Mouse (Mus musculus): Measurements from ENCODE around the gene Glod4. TPM values are rescaled to one million over a fixed set of nuclear protein-coding genes. Genes with fewer than 3 reads are reported as not detected.
A peak's percentile ranks its signal among the peaks of the same experiment; 100 is the strongest.

Glod4 gene
- 94.1 and 99.7 TPM in 2 replicates for total RNA-seq (2021)
- long read RNA-seq, transcript Glod4-201 (9 exons, 1,434 nt): major isoform, 103 of 117 reads
- long read RNA-seq, partial matches to known transcripts: 5 of 117 reads
- long read RNA-seq, other reads (novel, unspliced or antisense): 9 of 117 reads

DNA sequence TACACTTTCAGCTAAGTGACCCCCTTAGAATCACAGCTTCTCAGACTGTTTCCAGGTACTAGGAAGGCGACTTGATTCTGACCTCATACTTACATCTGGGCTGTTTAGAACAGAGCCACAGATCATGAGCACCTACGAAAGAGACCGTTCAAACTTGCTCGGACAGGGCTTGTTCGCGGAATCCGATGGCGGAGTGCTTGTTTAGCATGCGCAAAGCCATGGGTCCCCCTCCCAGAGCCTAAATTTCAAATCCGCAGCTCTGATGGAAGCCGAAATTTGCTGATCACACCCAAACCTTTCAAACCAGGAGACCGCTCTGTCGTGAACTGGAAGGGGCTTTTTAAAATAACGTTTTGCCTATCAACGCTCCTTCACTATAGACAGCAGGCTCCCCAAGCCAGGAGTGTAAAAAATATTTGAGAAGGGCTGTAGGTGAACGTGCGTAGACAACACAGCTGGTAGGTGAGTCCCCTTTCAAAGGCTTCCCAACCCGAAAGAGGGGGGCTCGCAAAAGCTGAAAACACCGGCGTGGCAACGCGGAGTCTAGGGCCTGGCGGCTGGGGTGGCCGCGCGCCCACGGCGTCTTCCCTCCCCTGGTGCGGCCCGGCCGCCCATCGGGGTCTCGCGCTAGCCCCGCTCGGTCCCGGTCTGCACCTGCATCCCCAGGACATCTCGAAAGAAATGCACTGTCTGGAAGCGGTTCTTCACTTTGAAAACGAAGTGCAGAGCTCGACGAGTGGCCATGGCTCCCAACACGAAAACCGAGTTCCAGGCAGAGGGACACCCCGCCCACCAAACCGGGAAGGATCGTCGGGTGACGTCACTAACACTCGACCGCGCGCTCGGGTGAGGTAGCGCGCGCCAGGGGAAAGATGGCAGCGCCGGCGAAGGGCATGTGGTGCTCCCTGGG lies at the start of gene Glod4, which contains the start of gene Mrm3:
Gene Glod4, minus strand, starts transcription at position 825 of the 910 bp plus-strand sequence.
Gene Mrm3, plus strand, starts transcription at position 815 of the 910 bp plus-strand sequence.
- peak; percentile 92 for DNase-seq

DNA sequence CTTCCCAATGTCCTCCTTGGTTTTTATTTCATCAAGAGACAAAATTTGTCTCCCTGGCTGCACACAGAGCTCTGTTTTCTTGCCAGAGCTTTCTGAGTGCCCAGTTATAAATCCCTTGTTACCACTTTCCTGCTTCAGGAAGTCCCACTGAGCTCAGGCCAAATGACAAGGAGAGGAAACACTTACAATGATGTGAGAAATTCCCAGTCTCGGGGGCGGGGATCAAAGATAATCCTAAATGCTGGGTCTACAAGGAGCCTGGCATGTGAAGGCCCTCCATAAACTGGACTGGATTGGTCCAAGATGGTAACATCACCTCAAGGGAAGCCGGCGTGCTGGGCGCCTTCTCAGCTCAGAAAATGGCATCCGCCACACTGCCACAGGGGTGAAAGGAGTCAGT lies 49.3 kb upstream of the Glod4 start:
- DNase-seq: no peak

DNA sequence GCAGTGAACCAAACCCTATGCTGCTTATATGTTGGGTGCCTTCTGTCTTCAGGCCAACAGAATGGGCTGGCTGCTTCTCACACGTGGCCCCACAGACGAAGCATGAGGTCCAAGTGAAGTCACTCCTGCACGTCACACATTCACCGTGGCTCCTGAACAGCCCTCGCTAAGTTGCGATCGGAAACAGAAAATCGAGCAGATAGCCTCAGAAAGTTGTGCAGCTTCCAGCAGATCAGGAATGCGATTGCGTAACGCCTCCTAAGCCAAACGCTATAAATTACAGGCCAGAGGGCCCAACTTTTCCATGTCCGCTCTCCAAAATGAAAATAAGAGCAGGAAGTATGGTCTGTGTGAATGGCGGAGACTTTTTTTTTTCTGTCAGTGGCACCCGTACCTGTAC lies 48.9 kb upstream of the Glod4 start:
- DNase-seq: peak; percentile 40

DNA sequence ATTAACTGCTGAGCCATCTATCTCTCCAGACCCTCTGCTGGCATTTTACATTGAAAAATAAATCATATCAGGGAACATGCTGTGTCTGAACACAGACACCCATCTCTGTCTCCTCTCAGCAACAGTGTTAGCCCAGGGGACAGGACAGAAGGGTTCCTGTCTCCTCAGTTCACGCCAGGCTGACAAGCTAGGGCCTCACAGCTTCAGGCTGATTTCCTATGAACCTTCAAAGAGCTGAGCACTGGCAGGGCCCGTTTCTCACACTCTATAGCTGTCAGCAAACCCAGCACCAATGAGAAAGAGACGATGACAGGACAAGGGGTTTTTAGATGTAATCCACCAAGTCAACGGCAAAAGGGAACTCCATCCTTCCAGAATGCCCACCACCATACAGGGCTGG lies 48.4 kb upstream of the Glod4 start:
- no peak for DNase-seq

DNA sequence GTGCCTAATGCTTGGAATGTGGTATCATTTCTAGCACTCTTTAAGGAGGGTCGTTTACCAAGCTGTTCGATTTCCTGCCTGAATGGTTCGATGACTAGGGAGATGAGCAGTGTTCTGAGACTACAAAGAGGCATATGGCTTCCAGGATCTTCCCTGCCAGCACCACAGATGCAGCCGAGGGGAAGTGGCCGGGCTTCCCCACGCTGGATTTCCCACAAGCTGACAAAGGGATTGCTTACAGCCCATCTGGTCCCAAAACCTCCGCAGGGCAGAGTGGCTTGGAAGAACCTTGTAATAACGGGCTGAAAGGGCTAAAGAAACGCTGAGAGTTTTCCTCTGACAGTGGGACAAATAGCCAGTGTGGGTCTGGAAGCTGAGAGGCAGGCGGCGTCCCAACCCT lies 46.8 kb upstream of the Glod4 start:
- no peak for DNase-seq

DNA sequence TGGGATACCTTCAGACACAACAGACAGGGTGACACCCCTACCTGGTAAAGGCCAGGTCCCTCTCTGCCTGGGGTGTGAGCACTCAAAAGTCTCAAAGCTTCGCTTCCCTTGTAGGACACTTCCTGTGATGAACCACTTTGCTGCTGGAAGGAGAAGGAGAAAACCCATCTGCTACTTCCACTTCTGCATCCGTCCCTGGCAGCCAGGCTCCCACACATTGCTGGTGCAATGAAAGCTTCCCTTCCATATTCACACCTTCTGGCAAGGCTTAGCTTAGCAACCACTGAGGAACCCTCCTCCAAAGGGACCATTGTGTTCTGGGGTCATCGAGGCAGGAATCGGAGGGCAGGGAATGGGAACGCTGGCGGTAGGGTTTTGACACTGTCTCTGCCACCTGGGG lies 45.1 kb upstream of the Glod4 start:
- no peak for DNase-seq

DNA sequence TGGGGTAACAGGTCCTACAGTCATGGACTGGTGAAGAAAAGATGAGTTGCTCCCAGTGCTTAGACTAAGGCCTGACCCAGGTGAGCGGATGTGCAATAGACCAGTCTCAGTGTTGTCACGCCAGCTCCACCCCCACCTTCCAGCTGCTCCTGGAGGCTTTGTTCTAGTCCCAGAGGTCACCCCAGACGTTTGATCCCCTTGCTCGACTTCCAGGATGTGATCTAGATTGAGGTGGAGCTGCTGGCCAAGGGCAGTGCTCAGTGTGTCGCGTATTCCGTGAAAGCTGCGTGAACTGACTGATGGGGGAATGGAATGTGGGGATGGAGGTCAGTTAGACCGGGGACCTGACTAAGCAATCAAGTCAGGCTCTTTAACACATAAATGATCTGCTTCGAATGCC lies 43.8 kb upstream of the Glod4 start:
- no peak for DNase-seq

DNA sequence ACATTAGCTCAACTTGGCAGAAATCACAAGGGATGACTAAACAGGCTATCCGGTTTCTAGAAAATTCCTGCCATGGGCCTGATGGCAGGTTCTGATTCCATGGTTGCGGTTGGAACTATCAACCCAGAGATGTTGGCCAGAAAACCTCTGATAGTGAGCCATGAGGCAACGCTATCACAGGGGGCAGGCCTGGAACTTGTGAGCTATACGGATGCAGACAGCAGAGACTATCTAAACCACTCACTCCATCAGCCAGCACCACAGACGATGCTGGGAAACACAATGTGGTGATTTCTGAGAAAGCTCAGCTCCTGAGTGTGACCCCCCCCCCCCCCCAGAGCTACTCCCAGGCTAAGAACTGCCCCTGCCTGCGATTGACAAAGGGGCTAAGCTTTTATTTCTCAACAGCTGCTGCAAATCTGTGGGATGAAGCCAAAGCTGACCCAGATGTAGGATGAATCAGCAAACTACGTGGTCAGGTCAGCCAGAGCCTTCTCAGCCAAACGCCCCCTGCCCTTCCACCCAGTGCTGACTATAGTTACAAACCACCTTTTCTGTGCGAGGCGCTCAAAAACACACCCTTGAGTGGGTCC lies 43.1 kb upstream of the Glod4 start:
- DNase-seq: no peak

DNA sequence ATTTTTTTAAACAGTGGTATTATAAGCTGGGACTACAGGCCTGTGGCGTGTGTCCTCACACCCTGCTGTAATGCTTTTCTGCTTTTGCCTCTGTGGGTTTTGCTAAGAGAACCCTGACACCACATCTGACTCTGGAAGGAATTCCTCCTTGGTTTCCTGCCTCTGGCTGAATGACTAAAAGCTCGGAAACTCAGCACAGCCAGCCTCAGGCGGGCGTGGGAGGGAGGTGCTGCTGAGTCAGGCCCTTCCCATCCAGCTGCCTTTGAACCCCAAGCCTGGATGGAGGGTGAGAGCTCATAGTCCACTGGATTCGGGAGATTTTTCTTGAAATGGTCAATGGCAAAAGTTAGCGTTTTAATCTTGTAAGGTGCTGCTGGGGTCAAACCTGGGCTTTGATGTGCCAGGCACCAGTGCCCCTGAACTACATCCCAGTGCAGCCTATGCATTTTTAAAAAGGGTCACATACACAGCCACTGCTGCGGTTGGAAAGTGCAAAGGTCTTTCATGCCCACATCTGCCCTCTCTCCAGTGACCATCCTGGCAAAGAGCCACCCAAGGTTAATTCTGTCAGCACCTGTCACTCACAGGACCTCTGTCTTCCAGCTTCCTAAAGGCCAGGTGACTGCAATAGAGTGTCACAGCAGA lies 42.0 kb upstream of the Glod4 start:
- DNase-seq: peak; percentile 56

DNA sequence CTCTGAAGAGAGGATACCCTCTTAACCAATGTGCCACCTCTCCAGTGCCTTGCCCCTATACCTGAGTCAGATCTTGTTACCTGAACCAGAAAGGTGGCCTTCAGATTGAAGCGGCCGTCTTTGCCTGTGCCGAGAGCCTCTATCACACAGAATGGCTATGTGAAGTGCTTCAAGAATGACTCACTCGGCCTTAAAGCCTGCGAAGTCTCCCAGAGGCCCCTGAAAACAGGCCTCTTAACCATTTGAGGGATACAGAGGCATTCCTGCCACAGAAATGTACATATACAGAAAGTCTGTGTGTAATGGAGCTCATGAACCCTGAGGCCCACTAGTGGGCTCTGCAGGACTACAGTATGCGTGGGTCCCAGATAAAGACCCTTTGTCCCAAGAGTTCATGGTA lies 40.3 kb upstream of the Glod4 start:
- no peak for DNase-seq

DNA sequence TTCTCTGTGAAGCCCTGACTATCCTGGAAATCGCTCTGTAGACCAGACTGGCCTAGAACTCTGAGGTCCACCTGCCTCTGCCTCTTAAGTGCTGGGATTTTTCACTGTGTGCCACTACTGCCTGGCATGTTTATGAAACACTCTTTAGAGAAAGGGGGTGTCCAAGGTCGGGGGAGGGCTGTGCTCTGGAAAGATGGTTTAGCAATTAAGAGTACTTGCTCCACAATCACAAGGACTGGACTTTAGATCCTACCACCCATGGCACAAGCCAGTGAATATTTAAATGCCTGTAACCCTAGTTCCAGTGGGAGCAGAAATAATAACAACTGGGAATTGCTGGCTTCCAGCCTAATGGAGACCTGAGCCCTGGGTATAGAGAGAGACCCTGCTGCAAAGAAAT lies 36.4 kb upstream of the Glod4 start:
- DNase-seq: no peak

DNA sequence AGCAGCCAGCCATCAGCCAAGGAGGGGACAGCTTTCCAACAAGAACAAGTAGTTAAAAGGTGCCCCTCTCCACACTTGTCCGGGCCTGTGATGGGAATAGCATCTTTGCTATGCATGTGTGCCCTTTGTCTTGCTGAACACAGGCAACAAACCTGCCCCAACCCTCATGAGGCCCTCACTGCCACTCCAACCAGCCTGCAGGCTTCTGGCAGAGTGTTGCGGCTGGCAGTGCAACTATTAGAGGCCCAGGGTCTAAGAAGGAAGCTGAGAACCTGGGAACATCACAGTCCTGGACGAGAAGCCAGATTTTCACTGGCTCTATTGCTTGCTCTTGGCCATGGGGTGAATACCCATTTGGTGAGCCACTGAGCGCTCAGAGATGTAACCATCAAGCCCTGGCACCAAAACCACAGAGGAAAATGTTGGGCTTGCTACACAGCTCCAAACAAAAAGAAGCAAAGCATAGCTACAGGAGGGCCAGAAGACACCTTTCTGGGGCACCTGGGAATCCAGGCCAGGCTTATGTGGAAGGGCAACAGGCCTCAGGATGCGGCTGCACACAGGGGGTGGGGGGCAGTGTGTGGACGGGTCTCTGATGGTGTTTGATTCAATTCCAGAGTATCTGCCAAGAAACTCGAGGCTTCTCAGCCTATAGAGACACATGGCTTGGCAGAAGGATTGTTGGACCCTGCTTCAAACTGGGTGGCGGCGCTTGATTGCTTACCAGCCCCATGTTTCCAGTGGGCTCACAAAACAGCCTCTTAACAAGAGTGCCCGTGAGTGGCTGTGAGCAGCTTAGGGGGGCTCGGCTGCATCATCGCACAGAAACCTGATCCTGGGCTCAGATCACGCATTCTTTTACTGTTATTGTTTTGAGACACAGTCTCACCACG lies 35.7 kb upstream of the Glod4 start:
- no peak for DNase-seq

DNA sequence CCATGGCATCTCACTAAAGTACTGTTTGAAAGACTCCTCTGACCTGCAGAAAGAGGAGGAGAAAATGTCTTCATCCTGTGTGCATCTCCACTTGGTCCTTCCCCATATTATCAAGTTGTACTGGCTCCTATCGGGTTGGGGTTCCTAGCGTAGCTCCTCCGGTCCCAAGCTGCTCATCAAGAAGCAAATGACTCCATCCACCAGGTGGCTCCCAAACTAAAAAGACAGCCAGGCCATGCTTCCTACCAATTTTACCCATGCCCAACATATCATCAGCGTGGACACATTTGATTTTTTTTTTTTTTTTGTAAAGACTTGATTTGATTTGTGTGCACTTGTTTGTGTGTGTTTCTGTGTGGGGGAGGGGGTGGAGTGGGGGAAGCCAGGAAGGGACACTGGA lies 28.9 kb upstream of the Glod4 start:
- DNase-seq: no peak

DNA sequence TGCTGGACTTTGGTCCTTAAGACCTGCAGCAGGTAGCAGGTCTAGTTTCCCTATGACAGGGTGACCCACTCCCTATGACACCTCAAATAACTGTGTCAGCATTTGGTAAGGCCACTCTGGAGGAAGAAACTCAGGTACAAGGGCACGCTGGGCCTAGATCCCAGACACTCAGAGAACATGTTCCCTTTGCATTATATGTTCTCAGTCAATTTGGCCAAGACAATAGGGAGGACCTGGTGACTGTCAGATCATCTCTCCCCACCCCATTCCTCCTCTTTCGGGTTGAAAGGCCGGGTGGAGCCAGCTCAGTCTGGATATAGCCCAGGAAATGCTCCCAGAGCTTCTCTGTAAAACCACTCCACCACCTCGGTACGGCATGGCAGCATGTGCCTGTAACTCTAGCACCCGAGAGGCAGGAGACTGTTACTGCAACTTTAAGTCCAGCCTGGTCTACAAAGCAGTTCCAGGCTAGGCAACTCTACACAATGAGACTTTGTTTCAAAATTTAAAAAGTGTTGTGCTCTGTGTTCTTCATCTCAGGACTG lies 25.1 kb upstream of the Glod4 start:
- no peak for DNase-seq

DNA sequence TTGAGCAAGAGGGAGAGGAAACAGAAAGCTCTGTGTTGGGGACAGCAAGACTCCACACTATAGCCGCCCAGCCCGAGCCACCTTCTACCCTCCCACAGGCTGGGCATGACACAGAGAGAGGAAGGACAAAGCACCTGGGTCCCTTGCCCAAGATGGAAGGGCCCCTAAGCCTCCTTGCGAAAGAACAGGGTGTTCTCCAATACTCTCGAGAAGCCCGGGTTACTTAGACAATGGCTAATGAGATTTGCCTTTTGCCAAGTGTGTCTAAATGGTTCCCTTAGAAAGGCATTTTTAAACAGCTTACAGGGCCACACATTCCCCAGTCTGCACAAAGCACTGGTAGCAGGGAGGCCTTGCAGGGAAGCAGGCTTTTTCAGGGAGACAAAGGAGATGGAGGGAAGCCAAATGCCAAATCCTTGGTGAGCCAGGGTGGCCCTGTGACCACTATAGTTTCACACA lies 24.5 kb upstream of the Glod4 start:
- no peak for DNase-seq

DNA sequence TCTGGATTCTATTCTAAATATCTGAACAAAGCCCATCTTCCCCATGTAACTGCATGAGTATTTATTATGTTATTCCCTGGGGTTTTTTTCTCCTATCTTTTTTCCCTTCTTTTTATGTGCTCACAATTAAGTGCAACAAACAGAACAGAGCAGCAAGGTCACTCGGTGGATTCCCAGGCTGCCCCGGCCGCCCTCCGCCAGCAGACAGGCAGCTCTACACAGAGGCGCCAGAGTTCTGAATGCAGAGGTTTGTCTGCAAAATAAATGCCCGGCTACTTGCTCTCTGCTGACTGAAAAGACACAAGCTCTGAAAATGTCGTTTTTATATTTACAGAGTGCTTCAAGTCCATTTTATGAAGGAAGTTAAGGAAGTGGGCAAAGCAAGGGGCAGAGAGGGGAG lies 24.0 kb upstream of the Glod4 start:
- no peak for DNase-seq

DNA sequence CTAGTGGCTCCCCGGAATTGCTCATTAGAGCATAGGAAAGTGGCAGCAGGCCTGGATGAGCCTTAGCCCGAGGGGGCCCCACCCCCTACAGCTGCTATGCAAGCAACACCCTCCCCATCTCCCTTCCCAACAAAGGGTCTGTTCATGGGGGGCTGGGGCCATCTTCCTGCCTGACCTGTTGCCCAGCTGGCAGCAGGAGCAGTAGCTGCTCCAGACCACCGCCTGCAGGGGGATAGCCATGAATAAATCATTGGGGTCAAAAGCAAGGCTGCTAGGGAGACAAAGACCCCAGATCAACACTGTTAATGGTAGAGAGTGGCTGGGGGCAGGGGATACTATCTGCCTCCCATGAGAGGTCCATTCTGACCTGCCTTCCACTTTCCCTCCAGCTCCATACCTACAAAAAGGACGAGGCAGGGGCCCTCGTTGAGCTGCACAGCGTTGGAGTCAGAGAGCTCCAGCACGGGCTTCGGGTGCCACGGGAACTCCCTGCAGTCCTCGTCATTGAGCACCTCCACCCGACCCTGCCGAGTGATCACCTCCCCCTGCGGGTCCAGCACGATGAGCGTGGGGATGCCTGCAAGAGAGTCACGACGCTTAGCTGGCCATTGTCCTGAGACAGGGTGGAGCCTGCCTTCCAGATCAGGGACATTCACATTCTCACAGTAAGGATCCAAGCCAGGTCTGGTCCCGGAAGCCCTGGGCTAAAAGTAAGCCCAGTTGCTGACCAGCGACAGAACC lies 19.3 kb upstream of the Glod4 start:
- DNase-seq: no peak

DNA sequence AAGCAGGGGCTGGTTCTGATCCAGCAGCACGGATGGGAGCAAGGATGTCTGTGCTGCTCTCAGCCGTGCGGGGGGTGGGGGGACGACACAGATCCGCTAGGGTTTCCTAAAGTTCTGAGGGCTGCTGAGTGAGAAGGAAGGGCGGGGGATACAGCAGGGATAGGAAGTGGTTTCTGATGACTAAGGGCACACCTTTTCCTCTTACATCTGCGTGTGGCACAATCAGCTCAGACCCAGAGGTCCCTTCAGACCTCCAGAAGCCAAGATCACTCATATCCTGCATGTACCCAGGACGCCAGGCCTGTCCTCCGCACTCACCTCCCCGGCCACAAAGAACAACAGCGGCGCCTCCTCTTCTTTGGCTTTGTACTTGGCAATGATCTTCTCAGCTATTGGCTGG lies 17.7 kb upstream of the Glod4 start:
- DNase-seq: no peak

DNA sequence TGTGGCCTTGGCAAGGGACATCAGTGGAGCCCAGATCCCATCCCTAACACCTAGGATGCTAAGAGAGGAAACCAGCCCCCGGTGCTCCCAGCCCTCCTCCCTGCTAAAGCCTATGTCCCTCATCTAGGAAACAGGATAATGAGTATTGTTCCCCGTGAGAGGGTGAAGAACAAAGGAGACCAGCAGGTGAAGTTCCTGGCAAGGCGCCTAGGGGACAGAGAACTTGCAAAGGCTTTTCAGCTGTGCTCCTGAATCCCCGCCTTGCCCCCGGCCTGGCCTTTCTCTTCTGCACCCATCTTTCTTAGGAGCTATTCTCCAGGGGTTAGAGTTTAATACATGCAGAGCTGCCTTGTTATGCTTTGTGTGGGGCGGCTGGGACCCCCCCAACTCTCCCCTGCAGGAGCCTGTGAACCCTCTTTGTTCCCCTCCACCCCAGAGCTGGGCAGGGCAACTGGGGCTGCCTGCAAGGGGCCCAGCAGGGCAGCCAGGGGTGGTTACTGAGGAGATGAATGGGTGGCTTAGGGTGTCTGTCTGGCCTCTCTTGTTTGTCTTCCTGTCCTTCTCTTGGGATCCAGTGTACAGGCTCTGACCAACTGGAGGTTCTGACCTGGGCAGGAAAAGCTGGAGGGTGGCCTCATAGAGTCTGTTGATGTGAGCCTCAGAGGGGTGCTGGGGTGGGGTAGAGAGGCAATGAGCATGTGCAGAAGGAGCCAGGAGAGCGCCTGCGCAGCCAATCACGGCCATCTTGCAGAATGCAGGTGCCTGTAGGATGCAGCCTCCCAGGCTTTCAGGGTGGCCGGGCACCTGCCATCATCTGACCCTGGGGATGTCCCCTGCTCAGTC lies 16.9 kb upstream of the Glod4 start:
- DNase-seq: no peak

DNA sequence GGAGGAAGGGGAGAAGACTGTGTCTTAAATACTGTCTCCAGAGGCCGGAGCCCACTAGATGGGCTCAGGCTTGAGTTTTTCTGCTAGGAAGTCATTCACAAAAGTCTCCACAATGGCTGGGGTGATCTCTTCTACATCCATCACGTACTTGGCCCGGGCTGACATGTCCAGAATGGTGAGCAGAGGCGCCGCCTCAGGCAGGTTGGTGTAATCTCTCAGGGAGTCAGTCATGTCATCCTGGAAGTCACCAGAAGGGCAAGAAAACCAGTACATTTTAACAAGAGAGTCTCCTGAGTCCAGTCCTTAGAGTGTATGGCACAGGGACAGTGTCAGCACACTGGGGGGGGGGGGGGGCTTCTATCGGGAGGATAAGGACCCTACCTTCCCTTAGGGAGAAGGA lies 15.0 kb upstream of the Glod4 start:
- no peak for DNase-seq

Data from adrenal gland, postnatal 25 days (tissue).